Mouse (Mus musculus): ENCODE data around the gene Ccdc188. TPM values are rescaled to one million over a fixed set of nuclear protein-coding genes. Genes with fewer than 3 reads are reported as not detected.

Ccdc188 gene
- not detected for polyA plus RNA-seq (2014; fragmentation: Illumina TruSeq; extraction: RNeasy Lipid Tissue Mini Kit (QIAGEN cat#74804); ENCODE audit: insufficient read depth, low read depth, low replicate concordance)

DNA sequence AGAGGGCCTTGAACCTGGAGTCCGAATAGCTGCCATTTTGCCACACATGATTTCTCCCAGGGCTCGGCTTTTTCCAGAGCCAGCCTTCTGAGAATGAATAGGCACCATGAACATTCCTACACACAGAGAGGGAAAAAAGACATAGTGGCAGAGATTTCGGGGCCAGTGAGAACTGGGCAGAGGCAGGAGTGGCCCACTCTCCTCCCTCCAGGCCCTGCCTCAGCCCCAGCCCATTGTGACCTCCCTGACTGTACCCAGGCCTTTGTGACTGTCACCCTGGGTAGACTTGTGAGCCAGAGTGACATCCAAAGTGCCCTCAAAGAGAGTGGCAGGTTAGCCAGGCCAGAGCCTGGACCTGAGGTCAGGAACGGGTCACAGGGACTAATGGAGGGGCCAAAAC is at the start of gene Ccdc188:
TSS of gene Ccdc188 (plus strand) at position 301 of the 400 bp plus-strand sequence.

DNA sequence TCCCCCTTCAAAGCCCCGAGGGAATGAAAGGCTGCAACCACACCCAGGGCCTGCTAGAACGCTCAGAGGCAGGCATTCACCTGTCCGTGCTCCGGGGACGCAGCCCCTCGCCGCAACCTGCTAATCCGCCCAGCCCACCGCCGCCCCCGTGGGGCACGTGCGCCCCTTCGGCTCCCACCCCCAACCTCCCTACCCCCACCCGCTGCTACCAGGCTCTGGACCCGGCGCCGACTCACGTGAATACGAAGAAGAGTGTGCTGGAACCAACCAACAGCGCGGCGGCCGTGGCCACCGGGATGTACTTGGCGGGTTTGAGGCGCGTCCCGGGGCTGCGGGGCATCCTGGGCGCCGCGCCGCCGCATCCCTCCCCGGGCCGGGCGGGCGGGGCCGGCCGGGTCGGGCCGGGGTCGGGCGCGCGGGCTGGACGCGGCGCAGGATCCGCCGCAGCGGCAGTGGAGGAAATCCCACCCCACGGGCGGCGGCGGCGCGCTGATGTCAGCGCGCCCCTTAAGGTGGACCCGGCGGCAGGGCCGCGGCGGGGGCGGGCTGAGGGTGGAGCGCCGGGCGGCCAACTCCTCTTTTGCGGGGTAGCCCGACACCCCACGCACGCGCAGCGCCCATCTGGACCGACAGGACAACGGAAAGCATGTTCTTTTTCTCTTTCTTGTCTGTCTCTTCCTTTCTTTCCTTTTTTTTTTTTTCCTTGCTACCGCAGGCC is 17.2 kb downstream of the Ccdc188 start, which contains the start of gene Zdhhc8:
TSS of gene Zdhhc8 (minus strand) at position 466 of the 718 bp plus-strand sequence.

DNA sequence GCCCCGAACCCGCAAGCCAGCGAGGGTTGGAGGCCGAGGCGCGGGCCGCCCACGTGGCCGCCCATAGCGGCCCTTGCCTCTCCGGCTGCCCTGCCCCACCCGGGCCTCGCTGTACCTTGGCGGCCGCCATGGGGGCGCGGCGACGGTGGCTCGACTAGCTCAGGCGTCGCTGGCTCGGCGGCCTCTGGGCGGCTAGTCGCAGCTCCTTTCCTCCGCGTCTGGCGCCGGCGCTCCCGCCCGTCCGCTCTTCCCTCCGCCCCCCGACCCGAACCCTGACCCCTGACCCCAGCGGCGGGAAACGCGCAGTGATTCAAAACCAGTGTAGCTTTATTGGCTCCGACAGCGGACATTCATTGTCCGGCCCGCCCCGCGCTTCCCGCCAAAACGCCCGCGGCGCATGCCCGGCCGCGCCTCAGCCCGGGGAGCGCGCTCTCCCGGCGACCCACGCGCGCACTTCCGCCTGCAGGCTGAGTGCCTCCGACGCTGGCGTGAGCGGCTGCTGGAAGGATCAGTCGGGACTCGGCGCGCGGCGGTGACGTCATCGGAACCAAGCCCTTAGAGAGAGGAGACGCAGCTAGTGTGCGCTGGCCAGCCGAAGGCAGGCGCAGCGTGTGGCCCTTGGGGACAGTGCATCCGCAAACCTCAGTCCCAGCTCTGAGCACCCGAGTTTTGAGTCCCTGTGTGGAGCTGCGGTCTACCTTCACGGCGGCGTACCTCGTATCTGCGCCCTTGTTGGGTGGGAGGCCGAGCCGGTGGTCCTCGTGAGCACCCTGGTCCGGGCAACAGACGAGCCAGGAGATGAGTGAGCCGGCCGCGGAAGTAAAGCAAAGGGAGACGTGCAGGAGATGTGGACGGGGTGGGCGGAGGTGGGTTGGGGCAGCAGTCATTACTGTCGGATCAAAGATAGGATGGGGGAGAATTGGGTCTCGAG is 31.0 kb downstream of the Ccdc188 start, which contains the start of the genes Trmt2a and Ranbp1:
TSS of gene Trmt2a (plus strand) at position 247 of the 931 bp plus-strand sequence.
TSS of gene Ranbp1 (minus strand) at position 300 of the 931 bp plus-strand sequence.

DNA sequence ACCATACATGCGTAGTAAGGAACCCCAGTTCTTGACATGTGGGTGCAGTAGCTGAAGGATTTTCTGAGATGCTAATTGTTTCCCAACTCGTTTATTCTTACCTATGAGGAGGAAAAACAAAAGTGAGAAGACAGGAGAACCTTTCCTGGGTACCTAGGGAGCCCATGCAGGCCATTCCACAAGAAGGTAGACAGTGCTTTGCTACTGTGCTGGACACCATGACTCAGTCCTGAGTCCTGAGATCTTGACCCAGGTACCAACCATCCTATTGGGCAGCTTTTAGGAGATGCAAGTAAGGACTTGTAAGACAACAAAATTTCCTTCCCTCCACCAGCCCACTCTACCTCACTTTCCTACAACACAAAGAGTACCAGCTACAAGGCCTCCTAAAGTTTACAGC is 40.5 kb downstream of the Ccdc188 start, which contains the start of gene Gm49776:
TSS of gene Gm49776 (minus strand) at position 101 of the 400 bp plus-strand sequence.

Other genes starting within 250 kb of the Ccdc188 start
- gene Vpreb2, start 237.5 kb upstream of the Ccdc188 start, polyA plus RNA-seq (2014; fragmentation: Illumina TruSeq; extraction: RNeasy Lipid Tissue Mini Kit (QIAGEN cat#74804); ENCODE audit: insufficient read depth, low read depth, low replicate concordance), result not detected
- 61.9 TPM for gene Dgcr6, start 165.0 kb upstream of the Ccdc188 start, polyA plus RNA-seq (2014; fragmentation: Illumina TruSeq; extraction: RNeasy Lipid Tissue Mini Kit (QIAGEN cat#74804); ENCODE audit: insufficient read depth, low read depth, low replicate concordance)
- 12.3 TPM for gene Prodh, start 127.7 kb upstream of the Ccdc188 start, polyA plus RNA-seq (2014; fragmentation: Illumina TruSeq; extraction: RNeasy Lipid Tissue Mini Kit (QIAGEN cat#74804); ENCODE audit: insufficient read depth, low read depth, low replicate concordance)
- 0.23 TPM for gene Rtn4r, start 90.2 kb upstream of the Ccdc188 start, polyA plus RNA-seq (2014; fragmentation: Illumina TruSeq; extraction: RNeasy Lipid Tissue Mini Kit (QIAGEN cat#74804); ENCODE audit: insufficient read depth, low read depth, low replicate concordance)
- gene Zdhhc8, start 17.3 kb downstream of the Ccdc188 start, polyA plus RNA-seq (2014; fragmentation: Illumina TruSeq; extraction: RNeasy Lipid Tissue Mini Kit (QIAGEN cat#74804); ENCODE audit: insufficient read depth, low read depth, low replicate concordance), result 11.5 TPM
- 42.5 TPM for gene Trmt2a, start 30.8 kb downstream of the Ccdc188 start, polyA plus RNA-seq (2014; fragmentation: Illumina TruSeq; extraction: RNeasy Lipid Tissue Mini Kit (QIAGEN cat#74804); ENCODE audit: insufficient read depth, low read depth, low replicate concordance)
- 70.7 TPM for gene Ranbp1, start 30.9 kb downstream of the Ccdc188 start, polyA plus RNA-seq (2014; fragmentation: Illumina TruSeq; extraction: RNeasy Lipid Tissue Mini Kit (QIAGEN cat#74804); ENCODE audit: insufficient read depth, low read depth, low replicate concordance)
- gene Gm49776, start 40.4 kb downstream of the Ccdc188 start, polyA plus RNA-seq (2014; fragmentation: Illumina TruSeq; extraction: RNeasy Lipid Tissue Mini Kit (QIAGEN cat#74804); ENCODE audit: insufficient read depth, low read depth, low replicate concordance), result not detected
- 11.6 TPM for gene Dgcr8, start 71.4 kb downstream of the Ccdc188 start, polyA plus RNA-seq (2014; fragmentation: Illumina TruSeq; extraction: RNeasy Lipid Tissue Mini Kit (QIAGEN cat#74804); ENCODE audit: insufficient read depth, low read depth, low replicate concordance)
- 25.2 TPM for gene Tango2, start 130.2 kb downstream of the Ccdc188 start, polyA plus RNA-seq (2014; fragmentation: Illumina TruSeq; extraction: RNeasy Lipid Tissue Mini Kit (QIAGEN cat#74804); ENCODE audit: insufficient read depth, low read depth, low replicate concordance)
- 18.9 TPM for gene Arvcf, start 130.3 kb downstream of the Ccdc188 start, polyA plus RNA-seq (2014; fragmentation: Illumina TruSeq; extraction: RNeasy Lipid Tissue Mini Kit (QIAGEN cat#74804); ENCODE audit: insufficient read depth, low read depth, low replicate concordance)
- 13.1 TPM for gene Txnrd2, start 208.5 kb downstream of the Ccdc188 start, polyA plus RNA-seq (2014; fragmentation: Illumina TruSeq; extraction: RNeasy Lipid Tissue Mini Kit (QIAGEN cat#74804); ENCODE audit: insufficient read depth, low read depth, low replicate concordance)
- gene Comt, start 209.0 kb downstream of the Ccdc188 start, polyA plus RNA-seq (2014; fragmentation: Illumina TruSeq; extraction: RNeasy Lipid Tissue Mini Kit (QIAGEN cat#74804); ENCODE audit: insufficient read depth, low read depth, low replicate concordance), result 79.8 TPM

Data from lung, adult 10 weeks (tissue).